Mouse (Mus musculus): ENCODE measurements around the gene Olfr45.

DNA sequence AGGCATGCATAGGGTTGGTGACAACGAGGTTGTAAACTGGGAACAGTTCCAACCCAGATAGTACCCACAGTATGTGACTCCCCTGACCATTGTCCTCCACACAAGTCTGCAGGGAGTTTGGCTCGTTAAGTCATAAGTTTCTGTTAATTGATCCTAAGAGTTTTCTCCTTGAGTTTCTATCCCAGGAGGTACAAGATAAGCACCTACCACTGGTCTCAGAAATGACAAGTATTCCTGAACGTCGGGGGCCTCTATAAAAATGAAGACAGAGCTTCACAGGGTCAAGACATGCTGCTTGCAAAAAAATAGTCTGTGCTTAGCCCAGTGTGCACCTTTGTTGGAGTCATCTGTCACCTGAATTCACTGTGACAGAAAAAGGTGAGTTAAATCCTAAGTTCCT lies 22.1 kb upstream of the Olfr45 start, which contains the start of gene Olfr539:
- TF ChIP-seq CTCF (IDR thresholded peaks at IDR 0.05; ENCODE audit: control insufficient read depth, insufficient read depth, low read length) (no peak), POLR2A (IDR thresholded peaks at IDR 0.05; ENCODE audit: borderline replicate concordance, control insufficient read depth, low read depth, low read length) (no peak)
